23 mouse cellular contexts compared by ENCODE assay signal in the genomic region with DNA sequence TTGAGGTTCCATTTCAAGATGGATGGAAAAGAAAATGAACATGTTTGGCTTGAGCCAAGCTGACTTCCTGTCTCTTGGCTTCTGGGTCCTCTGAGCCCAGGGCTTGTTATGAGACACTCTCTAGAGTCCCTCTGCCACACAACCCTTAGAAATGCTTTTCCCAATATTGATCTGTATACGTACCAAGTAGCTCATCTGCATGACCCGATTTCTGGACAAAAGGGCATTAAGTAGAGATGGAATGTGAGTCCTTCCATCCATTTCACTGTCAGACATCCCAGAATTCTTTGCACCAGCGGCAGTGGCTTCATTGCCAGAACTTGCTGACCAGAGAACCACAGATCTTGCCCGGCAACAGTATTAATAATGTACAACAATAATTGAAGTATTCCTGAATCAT.
DNase-seq lines count a peak whose midpoint lies in the region; TF ChIP-seq lines count a peak whose summit lies in the region.
"Had no signal": no experiment of that assay in that cellular context is flagged by ENCODE, and none has a peak within 500 bp of the region (broad histone marks: within the 10 kb centered on the region; RNA-seq: fewer than 3 reads in every experiment).

No protein-coding gene starts in this region.

- intact Hi-C loops in heart, adult 2 months (cut with DNase I) = no loop called here
- intact Hi-C loops in left cerebral cortex, adult 2 months (cut with DNase I) = no loop called here
- intact Hi-C loops in left cerebral cortex, postnatal 25 days (cut with DNase I) = no loop called here

- no peaks in the 10 kb centered on the region for H3K79me2 ChIP-seq in heart, adult 2 months (replicated peaks; ENCODE audit: control insufficient read depth, insufficient read depth, low read length)

- no peak for TF ChIP-seq CTCF in heart, adult 2 months (IDR thresholded peaks at IDR 0.05)
- no peak for TF ChIP-seq CTCF in left cerebral cortex, adult 2 months (IDR thresholded peaks at IDR 0.05)

- 86% methylated on average over 4 of the region's 4 CpGs for WGBS in heart, adult 2 months

- H3K4me3 ChIP-seq in heart, adult 2 months = no peak overlapping the region
- no peak overlapping the region for H3K4me3 ChIP-seq in left cerebral cortex, adult 2 months
- H3K4me3 ChIP-seq: embryonic facial prominence, embryonic 10.5 days; embryonic facial prominence, embryonic 12.5 days; forebrain, embryonic 13.5 days; forebrain, embryonic 15.5 days had no signal

- H3K27ac ChIP-seq in heart, adult 2 months = no peak overlapping the region
- peak overlapping the region; percentile 76 for H3K27ac ChIP-seq in left cerebral cortex, adult 2 months
- H3K27ac ChIP-seq: embryonic facial prominence, embryonic 10.5 days; embryonic facial prominence, embryonic 12.5 days; forebrain, embryonic 13.5 days; forebrain, embryonic 15.5 days had no signal

- no peaks in the 10 kb centered on the region for H3K4me1 ChIP-seq in heart, adult 2 months (ENCODE audit: control insufficient read depth, insufficient read depth, low read length)
- H3K4me1 ChIP-seq: forebrain, embryonic 13.5 days; forebrain, embryonic 15.5 days had no signal

- no peaks in the 10 kb centered on the region for H3K36me3 ChIP-seq in heart, adult 2 months (ENCODE audit: control insufficient read depth, insufficient read depth, low read length)
- H3K36me3 ChIP-seq: embryonic facial prominence, embryonic 10.5 days; embryonic facial prominence, embryonic 12.5 days; forebrain, embryonic 15.5 days; G1E had no signal

- H3K27me3 ChIP-seq in heart, adult 2 months (ENCODE audit: control insufficient read depth, insufficient read depth, low read length) = no peaks in the 10 kb centered on the region
- H3K27me3 ChIP-seq: CH12.LX; embryonic facial prominence, embryonic 12.5 days; forebrain, embryonic 13.5 days; forebrain, embryonic 15.5 days had no signal

- TF ChIP-seq POLR2A in heart, adult 2 months (IDR thresholded peaks at IDR 0.05; ENCODE audit: insufficient read depth, low read depth, low read length) = no peak

- H3K9ac ChIP-seq in heart, adult 2 months (ENCODE audit: low read depth, low read length) = no peak overlapping the region
- H3K9ac ChIP-seq: embryonic facial prominence, embryonic 12.5 days; forebrain, embryonic 13.5 days; forebrain, embryonic 15.5 days; forebrain, postnatal 0 days had no signal

- no peak for TF ChIP-seq EP300 in heart, adult 2 months (IDR thresholded peaks at IDR 0.05; ENCODE audit: insufficient read depth, low read depth, low read length)

- peak; percentile 15 for DNase-seq in heart, adult 11 months
- no peak for DNase-seq in heart, adult 2 months
- DNase-seq in left cerebral cortex, adult 2 months (ENCODE audit: extremely low spot score in 1 of 2, low spot score in 2 of 2) = no peak
- no peak for DNase-seq in left cerebral cortex, postnatal 25 days (ENCODE audit: low spot score in 2 of 2)
- DNase-seq in brain, adult 2 months (ENCODE audit: low read depth, low spot score) = peak; percentile 60
- DNase-seq in right cerebral cortex, postnatal 25 days = no peak
- DNase-seq: adrenal gland, adult 8-10 months; adrenal gland, postnatal 14 days; adrenal gland, postnatal 36 days; B cell, adult 2 months; cerebellum, adult 11 months; cerebellum, adult 18-20 months; cerebellum, adult 8-10 months; cerebellum, adult 9-11 months; cerebellum, postnatal 14 days; cerebellum, postnatal 36 days; forebrain, postnatal 0 days had no signal

Comparison
In these comparisons a context has a peak if more than half of its experiments do, and no peak if none do; other contexts are left out.
1. DNase-seq: peak in heart, adult 11 months (single experiment) and brain, adult 2 months (single experiment); none in heart, adult 2 months (0 of 2), left cerebral cortex, adult 2 months (0 of 2), left cerebral cortex, postnatal 25 days (0 of 2) and right cerebral cortex, postnatal 25 days (single experiment).